Mouse (Mus musculus) ES-E14 (cell line): Measurements from ENCODE around the gene Ahdc1.

Experiments
- HCFC1 ChIP-seq: IDR thresholded peaks from 2 replicates; pipeline ENCODE4 v1.6.1; 2012; ENCODE audit warnings: low read length, inconsistent platforms, borderline replicate concordance; ENCODE audit not compliant: insufficient read depth
- ZNF384 ChIP-seq: IDR thresholded peaks from 2 replicates; pipeline ENCODE4 v1.6.1; 2012; ENCODE audit warnings: low read depth, low read length, inconsistent platforms

DNA sequence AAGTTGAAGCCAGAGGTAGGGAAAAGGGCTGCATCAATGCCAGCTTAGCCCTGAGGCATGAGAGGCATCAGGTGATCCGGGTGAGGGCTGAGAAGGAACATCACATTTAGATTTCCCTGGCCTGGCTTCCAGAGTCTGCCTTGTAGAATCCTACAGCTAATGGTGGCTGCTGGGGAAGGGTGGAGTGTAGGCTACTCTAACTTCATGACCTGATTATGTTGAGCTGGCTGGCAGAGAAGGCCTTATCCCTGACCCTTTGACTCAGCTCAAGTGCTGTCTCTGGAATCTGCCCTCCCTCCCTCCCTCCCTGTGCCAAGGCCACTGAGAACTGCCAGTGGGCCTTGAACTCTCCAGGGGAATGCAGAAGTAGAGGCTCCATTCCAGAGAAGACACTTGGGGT is 24.4 kb downstream of the Ahdc1 start:
- TF ChIP-seq HCFC1 = no peak
- TF ChIP-seq ZNF384 = no peak
